Mouse (Mus musculus): ENCODE results near the gene Zfp229.
"Not testable (repeated sequence)": the region's sequence is repeated elsewhere in the genome, so short reads cannot be mapped to it uniquely, and the experiment has no call there.

GRCm38 (mm10) chr17:21801373-21801772 is 70.8 kb downstream of the Zfp229 start:
- TF ChIP-seq GATA1 (IDR thresholded peaks at IDR 0.05; ENCODE audit: borderline replicate concordance, low read length); FLI1 (IDR thresholded peaks at IDR 0.05; ENCODE audit: low read length): not testable (repeated sequence)
